Comparison of ENCODE assay signal across 13 mouse cellular contexts in the genomic region with DNA sequence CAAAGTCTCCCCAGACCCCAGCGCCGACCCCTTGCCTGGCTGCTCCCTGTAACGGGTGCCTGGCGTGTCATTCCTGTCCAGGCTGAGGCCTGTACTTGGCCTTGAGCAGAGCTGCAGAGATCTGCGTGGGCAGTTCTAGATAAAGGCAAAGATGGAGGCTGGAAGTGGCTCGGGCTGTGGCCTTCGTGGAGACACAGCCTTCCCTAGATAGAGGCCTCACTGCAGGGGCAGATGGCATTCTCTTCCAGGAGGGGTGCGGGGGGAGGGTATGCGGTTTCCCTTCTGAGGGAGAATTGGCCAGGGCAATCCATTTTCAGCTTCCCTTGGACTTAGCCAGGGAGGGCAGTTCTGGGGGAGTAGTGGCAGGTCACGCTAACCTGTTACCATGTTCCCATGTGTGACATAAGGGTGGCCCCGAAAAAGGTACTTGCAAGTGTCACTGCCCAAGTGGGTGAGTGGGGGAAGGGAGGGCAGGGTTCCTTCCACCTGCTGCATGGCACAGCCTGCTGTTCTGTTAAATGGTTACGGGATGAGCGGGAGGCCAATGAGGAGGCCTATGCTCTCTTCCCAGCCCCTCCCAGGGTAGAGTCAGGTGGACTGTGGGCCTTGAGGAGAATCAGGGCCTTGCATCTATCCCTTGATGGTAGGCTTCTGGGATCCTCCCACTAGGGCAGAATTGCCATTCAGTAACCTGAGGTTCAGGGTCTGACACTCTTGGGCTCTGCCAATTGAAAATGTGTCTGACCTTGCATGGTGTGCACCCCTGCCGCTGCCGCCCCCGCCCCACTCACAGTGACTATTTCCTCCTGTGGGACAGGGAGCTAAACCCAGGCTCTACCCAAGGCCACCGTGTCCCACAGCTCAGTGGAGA. TPM values are rescaled to one million over a fixed set of nuclear protein-coding genes. Genes with fewer than 3 reads are reported as not detected.
A peak's percentile ranks its signal among the peaks of the same experiment; 100 is the strongest.
DNase-seq lines count a peak whose midpoint lies in the region; ATAC-seq and TF ChIP-seq lines count a peak whose summit lies in the region.
"Had no signal": no experiment of that assay in that cellular context is flagged by ENCODE, and none has a peak within 500 bp of the region (broad histone marks: within the 10 kb centered on the region; RNA-seq: fewer than 3 reads in every experiment).

No protein-coding gene starts in this region.

- no peak for TF ChIP-seq CTCF in testis, adult 2 months (IDR thresholded peaks at IDR 0.05; ENCODE audit: control insufficient read depth, insufficient read depth, insufficient replicate concordance, low read depth, low read length)

- H3K4me3 ChIP-seq in heart, embryonic 12.5 days: no peak overlapping the region
- no peak overlapping the region for H3K4me3 ChIP-seq in neural tube, embryonic 12.5 days
- H3K4me3 ChIP-seq in hindbrain, embryonic 14.5 days (replicated peaks; ENCODE audit: low read length): no peak overlapping the region
- no peak overlapping the region for H3K4me3 ChIP-seq in testis, adult 2 months (ENCODE audit: control insufficient read depth, low read depth, low read length)
- H3K4me3 ChIP-seq: embryonic facial prominence, embryonic 12.5 days; limb, embryonic 13.5 days had no signal

- no peak for TF ChIP-seq POLR2A in testis, adult 2 months (IDR thresholded peaks at IDR 0.05; ENCODE audit: control insufficient read depth, low read depth, low read length)

- H3K4me1 ChIP-seq in heart, embryonic 12.5 days (replicated peaks): peaks cover 54% of the 10 kb centered on the region
- peaks cover 89% of the 10 kb centered on the region for H3K4me1 ChIP-seq in neural tube, embryonic 12.5 days
- H3K4me1 ChIP-seq in hindbrain, embryonic 14.5 days (replicated peaks; ENCODE audit: control insufficient read depth, insufficient read depth, low read length): peaks cover 66% of the 10 kb centered on the region
- peaks cover 20% of the 10 kb centered on the region for H3K4me1 ChIP-seq in testis, adult 2 months (ENCODE audit: control insufficient read depth, insufficient read depth, low read length)

- no peak overlapping the region for H3K27ac ChIP-seq in heart, embryonic 12.5 days (ENCODE audit: poor library complexity, severe bottlenecking)
- no peak overlapping the region for H3K27ac ChIP-seq in neural tube, embryonic 12.5 days
- H3K27ac ChIP-seq in hindbrain, embryonic 14.5 days: peak overlapping the region; percentile 6; the same call in 1 of the 2 replicates
- H3K27ac ChIP-seq in testis, adult 2 months (ENCODE audit: control insufficient read depth, insufficient read depth, low read depth, low read length): peak overlapping the region; percentile 69
- H3K27ac ChIP-seq: embryonic facial prominence, embryonic 12.5 days; limb, embryonic 13.5 days had no signal

- DNase-seq in heart, adult 18-20 months: no peak
- DNase-seq in neural tube, embryonic 10.5 days (ENCODE audit: extremely low spot score, low spot score): no peak
- DNase-seq in hindbrain, embryonic 14.5 days (ENCODE audit: low spot score): no peak
- no peak for DNase-seq in layer of hippocampus, postnatal 36 days
- no peak for DNase-seq in spleen, adult 12 weeks (ENCODE audit: low spot score)
- DNase-seq: cerebellum, adult 18-20 months; right cerebral cortex, adult 18-20 months had no signal

- peak overlapping the region; percentile 40 for H3K4me2 ChIP-seq in heart, embryonic 12.5 days
- 0 out of 2 replicates have a peak overlapping the region, but pooled peaks have one; percentile 14 for H3K4me2 ChIP-seq in neural tube, embryonic 12.5 days (replicated peaks)
- H3K4me2 ChIP-seq in hindbrain, embryonic 14.5 days (replicated peaks): no peak overlapping the region
- H3K4me2 ChIP-seq: embryonic facial prominence, embryonic 12.5 days; limb, embryonic 13.5 days had no signal

- no peak overlapping the region for H3K9ac ChIP-seq in heart, embryonic 12.5 days
- H3K9ac ChIP-seq in neural tube, embryonic 12.5 days: 0 out of 2 replicates have a peak overlapping the region, but pooled peaks have one; percentile 3
- H3K9ac ChIP-seq in hindbrain, embryonic 14.5 days: peak overlapping the region; percentile 41; the same call in 1 of the 2 replicates
- H3K9ac ChIP-seq: embryonic facial prominence, embryonic 12.5 days; limb, embryonic 13.5 days had no signal

- ATAC-seq in heart, embryonic 12.5 days (ENCODE audit: insufficient number of reproducible peaks, low FRiP score): no peak
- ATAC-seq in neural tube, embryonic 12.5 days (ENCODE audit: low FRiP score, low read depth): no peak
- ATAC-seq in hindbrain, embryonic 14.5 days (ENCODE audit: low FRiP score): no peak
- ATAC-seq: activated CD4-positive, CD25-positive, alpha-beta regulatory T cell, adult 4 months had no signal

- H3K27me3 ChIP-seq in heart, embryonic 12.5 days (replicated peaks): peaks cover 44% of the 10 kb centered on the region
- H3K27me3 ChIP-seq in neural tube, embryonic 12.5 days (replicated peaks): no peaks in the 10 kb centered on the region
- H3K27me3 ChIP-seq in hindbrain, embryonic 14.5 days (ENCODE audit: control insufficient read depth, insufficient read depth, low read length): no peaks in the 10 kb centered on the region
- no peaks in the 10 kb centered on the region for H3K27me3 ChIP-seq in testis, adult 2 months (ENCODE audit: control insufficient read depth, insufficient read depth, low read length)
- H3K27me3 ChIP-seq: embryonic facial prominence, embryonic 12.5 days had no signal

- no peaks in the 10 kb centered on the region for H3K9me3 ChIP-seq in heart, embryonic 12.5 days (replicated peaks)
- H3K9me3 ChIP-seq in neural tube, embryonic 12.5 days: no peaks in the 10 kb centered on the region
- no peaks in the 10 kb centered on the region for H3K9me3 ChIP-seq in hindbrain, embryonic 14.5 days (ENCODE audit: control insufficient read depth, low read length)
- H3K9me3 ChIP-seq: embryonic facial prominence, embryonic 12.5 days; limb, embryonic 13.5 days had no signal

- H3K36me3 ChIP-seq in heart, embryonic 12.5 days: no peaks in the 10 kb centered on the region
- H3K36me3 ChIP-seq in neural tube, embryonic 12.5 days: peaks cover 11% of the 10 kb centered on the region; the same call in 1 of the 2 replicates
- H3K36me3 ChIP-seq in hindbrain, embryonic 14.5 days (replicated peaks; ENCODE audit: control insufficient read depth, insufficient read depth): peaks cover 4% of the 10 kb centered on the region; the same call in 1 of the 2 replicates
- no peaks in the 10 kb centered on the region for H3K36me3 ChIP-seq in testis, adult 2 months (ENCODE audit: control insufficient read depth, insufficient read depth, low read length)
- H3K36me3 ChIP-seq: embryonic facial prominence, embryonic 12.5 days; limb, embryonic 13.5 days had no signal

- 57% methylated on average over 17 of the region's 17 CpGs for WGBS in heart, embryonic 12.5 days
- 75% methylated on average over 17 of the region's 17 CpGs for WGBS in neural tube, embryonic 12.5 days
- 61% methylated on average over 17 of the region's 17 CpGs for WGBS in hindbrain, embryonic 14.5 days

RNA-seq across cellular contexts. Expression of a gene that starts 22.5 kb away (rescaled TPM):
- 0.63 and 1.1 TPM in 2 replicates for polyA plus RNA-seq in heart, embryonic 12.5 days (2016; fragmentation: Nextera tagmentation; extraction: Ambion mirVana)
- 1 to 10 TPM; 2.6 to 3.3 TPM for total RNA-seq in heart, adult 18-20 months (2021)
- 7.2 and 8.0 TPM in 2 replicates for polyA plus RNA-seq in neural tube, embryonic 12.5 days (2016; fragmentation: Nextera tagmentation; extraction: Ambion mirVana)
- polyA plus RNA-seq in hindbrain, embryonic 14.5 days (2014; fragmentation: Nextera tagmentation; extraction: Ambion mirVana): 6.6 and 6.7 TPM in 2 replicates
- polyA plus RNA-seq in testis, adult 2 months (2012; rRNA removed): 22.5 and 23.4 TPM in 2 replicates
- total RNA-seq in layer of hippocampus, postnatal 36 days (2021): 1 to 10 TPM; 4.6 to 5.8 TPM
- polyA plus RNA-seq: activated CD4-positive, CD25-positive, alpha-beta regulatory T cell, adult 4 months had no signal

Comparison
In these comparisons a context has a peak if more than half of its experiments do, and no peak if none do; other contexts are left out.
1. H3K27ac ChIP-seq: peak in hindbrain, embryonic 14.5 days (single experiment) and testis, adult 2 months (single experiment); none in heart, embryonic 12.5 days (single experiment) and neural tube, embryonic 12.5 days (single experiment).